Mouse (Mus musculus): ENCODE measurements around the gene Fbxo10. TPM values are rescaled to one million over a fixed set of nuclear protein-coding genes. Genes with fewer than 3 reads are reported as not detected.
"Not testable (repeated sequence)": the region's sequence is repeated elsewhere in the genome, so short reads cannot be mapped to it uniquely, and the experiment has no call there.

Gene Fbxo10
- polyA plus RNA-seq, 2 experiments from 2014 or later: 0.62 to 0.93 TPM

DNA sequence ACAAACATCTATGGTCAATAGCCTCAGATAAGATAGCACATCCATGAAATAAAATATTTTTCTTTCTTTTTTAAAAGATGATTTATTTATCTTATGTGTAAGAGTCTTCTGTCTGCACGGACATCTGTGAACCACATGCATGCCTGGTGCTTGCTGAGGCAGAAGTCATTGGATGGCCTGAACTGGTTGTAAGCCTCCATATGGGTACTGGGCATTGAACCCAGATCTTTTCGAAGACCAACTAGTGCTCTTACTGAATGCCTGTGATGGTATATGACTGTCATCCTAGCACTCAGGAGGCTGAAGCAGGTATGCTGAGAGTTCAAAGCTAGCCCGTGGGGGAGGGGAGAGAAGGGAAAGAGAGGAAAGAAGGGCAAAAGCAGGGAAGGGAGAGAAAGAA, 86.3 kb downstream of the Fbxo10 start:
- no peak for ATAC-seq

DNA sequence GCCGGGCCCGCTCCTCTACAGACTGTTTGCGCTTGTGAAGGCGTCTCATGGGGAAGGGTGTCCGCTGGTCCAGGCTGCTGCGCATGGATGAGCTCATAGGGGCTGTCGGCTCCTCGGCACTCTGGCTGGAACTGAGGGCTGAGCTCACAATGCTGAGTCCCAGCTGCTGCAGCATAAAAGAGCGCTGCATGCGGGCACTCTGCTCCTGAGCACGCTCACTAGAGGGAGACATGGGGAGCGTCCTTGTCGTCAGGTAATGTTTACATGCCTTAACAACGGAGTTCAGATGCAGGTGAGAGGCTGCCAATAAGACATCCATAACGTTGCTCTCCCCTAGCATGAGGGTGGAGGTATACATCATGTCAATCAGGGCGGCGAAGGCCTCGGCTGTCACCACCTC, 89.6 kb downstream of the Fbxo10 start:
- no peak for ATAC-seq

DNA sequence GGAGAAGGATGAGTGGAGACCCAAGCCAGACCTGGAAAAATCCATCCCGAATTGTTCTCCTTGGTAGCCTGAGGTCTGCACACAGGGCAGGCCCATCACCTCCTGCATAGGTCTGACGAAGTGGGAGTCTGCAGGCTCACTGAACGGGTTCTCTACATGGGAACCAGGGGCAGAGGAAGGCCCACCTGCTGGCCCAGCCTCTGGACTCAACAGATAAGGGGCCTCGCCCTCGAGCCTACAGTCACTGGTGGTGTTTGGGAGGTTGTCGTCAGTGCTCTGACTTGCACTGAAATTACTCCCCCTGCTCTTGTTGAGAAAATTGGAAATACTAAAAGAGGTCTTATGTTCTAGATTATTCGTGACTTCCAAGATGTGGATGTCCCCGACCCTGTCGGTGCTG, 90.6 kb downstream of the Fbxo10 start:
- no peak for ATAC-seq

DNA sequence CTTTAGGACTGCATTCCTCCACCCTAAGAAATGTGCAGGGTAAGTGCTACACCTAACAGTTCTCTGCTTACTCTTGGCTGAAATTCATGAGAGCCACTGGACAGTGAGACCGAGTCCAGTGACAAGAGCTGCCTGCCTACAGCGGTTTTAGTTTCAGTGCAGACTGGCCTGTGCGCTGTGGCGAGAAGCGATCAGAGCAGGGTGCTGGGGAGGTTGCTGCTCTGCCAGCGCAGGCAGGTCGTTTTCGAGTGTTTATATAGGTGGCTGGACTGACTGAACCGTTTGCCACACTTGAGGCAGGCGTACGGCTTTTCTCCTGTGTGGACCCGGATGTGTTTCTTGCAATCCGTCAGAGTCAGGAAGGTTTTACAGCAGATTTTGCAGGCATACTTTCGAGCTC, 91.2 kb downstream of the Fbxo10 start:
- ATAC-seq: not testable (repeated sequence)

DNA sequence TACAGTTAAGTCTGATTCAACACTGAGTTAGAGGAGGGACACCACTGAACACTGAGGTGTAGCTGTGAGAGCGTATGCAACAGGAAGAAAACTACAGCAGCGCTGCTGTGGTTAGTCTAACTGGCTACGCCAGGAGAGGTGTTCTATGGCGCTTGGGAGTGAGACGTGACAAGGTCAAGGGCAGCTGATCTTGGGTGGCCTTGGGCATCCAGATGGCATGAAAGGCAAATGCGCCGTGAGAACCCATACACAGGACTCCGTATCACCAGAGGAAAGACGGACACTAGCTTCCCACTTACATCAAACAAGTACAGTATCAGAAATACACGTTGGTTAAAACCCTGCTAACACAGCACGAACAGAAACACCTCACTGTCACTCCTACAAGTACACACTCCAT, 92.1 kb downstream of the Fbxo10 start:
- ATAC-seq: not testable (repeated sequence)

DNA sequence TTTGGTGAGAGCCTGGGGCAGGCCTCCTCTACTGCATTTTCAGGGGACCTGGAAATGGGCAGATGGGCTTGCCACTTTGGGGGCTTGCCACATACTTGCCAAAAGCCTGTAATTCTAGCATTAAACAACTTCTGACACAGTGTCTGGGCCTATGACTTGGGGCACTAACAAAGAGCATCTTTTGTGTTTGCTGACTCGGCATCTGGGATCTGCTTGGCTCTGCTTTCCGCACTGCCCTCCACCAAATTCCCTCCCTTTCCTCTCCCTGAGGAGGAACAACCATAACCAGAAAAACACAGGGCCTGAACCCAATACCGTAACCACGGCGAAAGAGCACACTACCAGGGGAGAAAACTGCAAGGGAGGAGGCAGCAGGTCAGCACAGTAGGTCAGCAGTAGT, 93.8 kb downstream of the Fbxo10 start:
- ATAC-seq: no peak

Other genes with a start within 250 kb of the Fbxo10 start
- gene Grhpr, start 103.2 kb downstream of the Fbxo10 start, polyA plus RNA-seq (2017; shearing (Covaris generic)): 10 to 100 TPM; 16.1 to 26.4 TPM
- 1 to 10 TPM; 6.5 to 8.9 TPM for gene Zbtb5, start 72.2 kb downstream of the Fbxo10 start, polyA plus RNA-seq (2017; shearing (Covaris generic))
- 10 to 100 TPM; 39.7 to 56.8 TPM for gene Polr1e, start 66.0 kb downstream of the Fbxo10 start, polyA plus RNA-seq (2017; shearing (Covaris generic))
- 100 to 1,000 TPM; 150 TPM for gene Tomm5, start 23.5 kb upstream of the Fbxo10 start, polyA plus RNA-seq (2017; shearing (Covaris generic))
- gene Frmpd1, start 100.3 kb upstream of the Fbxo10 start, polyA plus RNA-seq (2017; shearing (Covaris generic)): not detected
- 10 to 100 TPM; 13.9 to 14.9 TPM for gene Trmt10b, start 212.5 kb upstream of the Fbxo10 start, polyA plus RNA-seq (2017; shearing (Covaris generic))